Mouse (Mus musculus): ENCODE measurements around the gene Gramd1c. TPM values are rescaled to one million over a fixed set of nuclear protein-coding genes. Genes with fewer than 3 reads are reported as not detected.

Gene Gramd1c
- total and polyA plus RNA-seq, 3 experiments: 1.5 to 3.9 (median 3.5) TPM

GRCm38 (mm10) chr16:43979010-43979327 lies 84.2 kb downstream of the Gramd1c start:
- no peak overlapping the region for H3K27ac ChIP-seq (ENCODE audit: insufficient read depth, low read depth)
- in situ Hi-C loops (cut with MboI; ENCODE audit: low pct_ligation_motif_present, low pct_unique_long_range_greater_than_20kb, low sequenced_read_pairs) (no loop called here), dilution Hi-C loops (cut with MboI; ENCODE audit: extremely low pct_ligation_motif_present, extremely low pct_unique_long_range_greater_than_20kb, low sequenced_read_pairs) (no loop called here)
- no peak for TF ChIP-seq ZNF384 (IDR thresholded peaks at IDR 0.05; ENCODE audit: low read depth, low read length)
- no peak for TF ChIP-seq MYC (IDR thresholded peaks at IDR 0.05; ENCODE audit: low read depth, low read length)
- no peak for TF ChIP-seq ETS1 (conservative IDR thresholded peaks at IDR 0.05; ENCODE audit: low read depth, low read length)
- TF ChIP-seq JUN (IDR thresholded peaks at IDR 0.05; ENCODE audit: insufficient read depth, low read depth, low read length): no peak
- no peak for TF ChIP-seq E2F4 (IDR thresholded peaks at IDR 0.05; ENCODE audit: insufficient replicate concordance, low read depth, low read length)
- no peak for TF ChIP-seq SIN3A (IDR thresholded peaks at IDR 0.05; ENCODE audit: low read length)
- TF ChIP-seq CHD2 (IDR thresholded peaks at IDR 0.05; ENCODE audit: low read length): no peak
- TF ChIP-seq CHD1 (IDR thresholded peaks at IDR 0.05; ENCODE audit: low read depth, low read length): no peak
- no peaks in the 10 kb centered on the region for H3K36me3 ChIP-seq (replicated peaks in 1 of 2; ENCODE audit: control insufficient read depth in 1 of 2, insufficient read depth in 1 of 2, low read length in 1 of 2)
- H3K9ac ChIP-seq (ENCODE audit: insufficient read depth, low read depth): no peak overlapping the region
- H3K4me3 ChIP-seq (replicated peaks in 1 of 3; ENCODE audit: low read depth in 2 of 3, low read length in 2 of 3, poor library complexity in 1 of 3): peak overlapping the region in 2 of 3 experiments; percentile 56 to 78
- peaks cover 11% of the 10 kb centered on the region for H3K27me3 ChIP-seq (replicated peaks)
- H3K4me1 ChIP-seq (ENCODE audit: control insufficient read depth in 1 of 2, insufficient read depth in 2 of 2): peaks cover 0 to 7% of the 10 kb centered on the region in 2 experiments; a peak in 1 of 4 replicates
- H3K4me2 ChIP-seq (ENCODE audit: insufficient read depth, low read depth, poor library complexity, severe bottlenecking): peak overlapping the region; percentile 75
- DNase-seq (ENCODE audit: extremely low read depth): no peak
- no peaks in the 10 kb centered on the region for H3K79me2 ChIP-seq (replicated peaks; ENCODE audit: control insufficient read depth, extremely low read depth, insufficient read depth, poor library complexity, severe bottlenecking)
- H3K9me3 ChIP-seq (replicated peaks; ENCODE audit: low read length): no peaks in the 10 kb centered on the region

- dilution Hi-C loops (cut with MboI; ENCODE audit: extremely low pct_ligation_motif_present, extremely low pct_unique_long_range_greater_than_20kb, low sequenced_read_pairs) (no loop called here), in situ Hi-C loops (cut with MboI; ENCODE audit: low pct_ligation_motif_present, low pct_unique_long_range_greater_than_20kb, low sequenced_read_pairs) (no loop called here)
- H3K27me3 ChIP-seq (replicated peaks): peaks cover 4% of the 10 kb centered on the region
- TF ChIP-seq POLR2AphosphoS2 (IDR thresholded peaks at IDR 0.05; ENCODE audit: low read depth, low read length): no peak
- TF ChIP-seq E2F4 (IDR thresholded peaks at IDR 0.05; ENCODE audit: insufficient replicate concordance, low read depth, low read length): no peak
- TF ChIP-seq GABPA (IDR thresholded peaks at IDR 0.05; ENCODE audit: insufficient replicate concordance, low read depth, low read length): no peak
- TF ChIP-seq HCFC1 (IDR thresholded peaks at IDR 0.05; ENCODE audit: low read depth, low read length): no peak
- TF ChIP-seq TBP (conservative IDR thresholded peaks at IDR 0.05; ENCODE audit: low read depth, low read length): no peak
- TF ChIP-seq CHD1 (IDR thresholded peaks at IDR 0.05; ENCODE audit: low read depth, low read length): no peak
- TF ChIP-seq MEF2A (IDR thresholded peaks at IDR 0.05; ENCODE audit: borderline replicate concordance, low read depth, low read length): no peak
- TF ChIP-seq ELF1 (IDR thresholded peaks at IDR 0.05; ENCODE audit: low read depth, low read length): no peak
- TF ChIP-seq JUN (IDR thresholded peaks at IDR 0.05; ENCODE audit: insufficient read depth, low read depth, low read length): no peak
- no peak for TF ChIP-seq ZMIZ1 (IDR thresholded peaks at IDR 0.05; ENCODE audit: low read depth, low read length)
- TF ChIP-seq CHD2 (IDR thresholded peaks at IDR 0.05; ENCODE audit: low read length): no peak
- no peak for TF ChIP-seq JUND (conservative IDR thresholded peaks at IDR 0.05; ENCODE audit: low read depth, low read length)
- TF ChIP-seq NELFE (IDR thresholded peaks at IDR 0.05; ENCODE audit: low read depth, low read length): no peak
- no peak for TF ChIP-seq RCOR1 (conservative IDR thresholded peaks at IDR 0.05; ENCODE audit: low read depth, low read length)
- TF ChIP-seq PAX5 (IDR thresholded peaks at IDR 0.05; ENCODE audit: low read length): no peak
- no peak for TF ChIP-seq SMC3 (IDR thresholded peaks at IDR 0.05; ENCODE audit: low read depth, low read length)
- no peak for TF ChIP-seq MYC (IDR thresholded peaks at IDR 0.05; ENCODE audit: low read depth, low read length)
- TF ChIP-seq RAD21 (IDR thresholded peaks at IDR 0.05; ENCODE audit: low read depth, low read length): no peak
- no peak for TF ChIP-seq SIN3A (IDR thresholded peaks at IDR 0.05; ENCODE audit: low read length)
- TF ChIP-seq UBTF (IDR thresholded peaks at IDR 0.05; ENCODE audit: low read depth, low read length): no peak
- no peak overlapping the region for H3K4me3 ChIP-seq (replicated peaks in 1 of 3; ENCODE audit: low read depth in 2 of 3, low read length in 2 of 3, poor library complexity in 1 of 3)
- H3K79me2 ChIP-seq (replicated peaks; ENCODE audit: control insufficient read depth, extremely low read depth, insufficient read depth, poor library complexity, severe bottlenecking): no peaks in the 10 kb centered on the region
- H3K9ac ChIP-seq (ENCODE audit: insufficient read depth, low read depth): no peak overlapping the region
- H3K36me3 ChIP-seq (replicated peaks in 1 of 2; ENCODE audit: control insufficient read depth in 1 of 2, insufficient read depth in 1 of 2, low read length in 1 of 2): peaks cover 0 to 3% of the 10 kb centered on the region in 2 experiments
- no peak for DNase-seq (ENCODE audit: extremely low read depth)
- H3K9me3 ChIP-seq (replicated peaks; ENCODE audit: low read length): no peaks in the 10 kb centered on the region
- no peak overlapping the region for H3K27ac ChIP-seq (ENCODE audit: insufficient read depth, low read depth)
- H3K4me1 ChIP-seq (ENCODE audit: control insufficient read depth in 1 of 2, insufficient read depth in 2 of 2): peaks cover 0 to 3% of the 10 kb centered on the region in 2 experiments; a peak in 2 of 4 replicates
- no peak overlapping the region for H3K4me2 ChIP-seq (ENCODE audit: insufficient read depth, low read depth, poor library complexity, severe bottlenecking)
Measured at GRCm38 (mm10) chr16:43973606-43974220, 89.4 kb downstream of the Gramd1c start.

All from CH12.LX (cell line).